ENCODE assay signal across 13 mouse cellular contexts in the genomic region with DNA sequence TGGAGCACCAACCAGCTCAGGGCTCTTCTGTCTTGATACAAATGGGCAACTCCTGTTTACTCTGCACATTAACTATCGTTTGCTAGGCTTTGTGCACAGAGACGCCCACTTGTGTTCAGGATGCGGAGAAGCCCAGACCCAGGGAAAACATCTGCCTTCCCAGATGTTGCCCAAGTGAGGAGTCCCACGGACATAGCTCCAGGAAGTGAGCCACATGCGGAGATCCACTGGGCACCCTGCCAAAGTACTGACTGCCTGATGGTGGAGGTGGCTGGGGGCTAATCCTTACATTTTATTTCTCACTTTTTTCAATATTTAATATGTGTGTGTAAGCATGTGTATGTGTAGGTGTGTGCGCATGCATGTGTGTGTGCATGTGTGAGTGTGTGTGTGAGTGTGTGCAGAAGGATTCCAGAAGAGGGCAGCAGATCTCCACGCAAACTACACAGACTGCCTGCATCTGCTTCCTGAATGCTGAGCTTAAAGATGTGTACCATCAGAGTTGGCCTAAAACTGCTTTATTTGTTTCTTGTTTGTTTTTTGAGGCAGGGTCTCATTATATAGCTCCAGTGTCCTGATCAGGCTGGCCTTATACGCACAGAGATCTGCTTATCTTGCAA. TPM values are rescaled to one million over a fixed set of nuclear protein-coding genes. Genes with fewer than 3 reads are reported as not detected.
DNase-seq lines count a peak whose midpoint lies in the region; ATAC-seq and TF ChIP-seq lines count a peak whose summit lies in the region.
"Had no signal": no experiment of that assay in that cellular context is flagged by ENCODE, and none has a peak within 500 bp of the region (broad histone marks: within the 10 kb centered on the region; RNA-seq: fewer than 3 reads in every experiment).

No protein-coding gene starts in this region.

- peak; percentile 45 for DNase-seq in adrenal gland, postnatal 25 days
- DNase-seq in adrenal gland, adult 2 months, result no peak
- DNase-seq in kidney, postnatal 36 days, result peak; percentile 14 to 57
- no peak for DNase-seq in kidney, adult 9 months
- DNase-seq in A20 (ENCODE audit: low read depth, low spot score), result peak; percentile 63
- DNase-seq in brain, embryonic 14.5 days (ENCODE audit: low read depth), result peak; percentile 12
- no peak for DNase-seq in left cerebral cortex, adult 8-10 months (ENCODE audit: low spot score in 2 of 2)
- DNase-seq: cerebellum, postnatal 25 days; gastrocnemius, postnatal 36 days had no signal

- TF ChIP-seq POLR2A in brain, embryonic 14.5 days (IDR thresholded peaks at IDR 0.05; ENCODE audit: borderline replicate concordance, extremely low read depth, insufficient read depth, insufficient read length, poor library complexity, severe bottlenecking), result no peak

- no peaks in the 10 kb centered on the region for H3K36me3 ChIP-seq in forebrain, embryonic 13.5 days (ENCODE audit: poor library complexity, severe bottlenecking)
- H3K36me3 ChIP-seq: lung, embryonic 15.5 days had no signal

- H3K27ac ChIP-seq in forebrain, embryonic 13.5 days, result no peak overlapping the region
- H3K27ac ChIP-seq: lung, embryonic 15.5 days had no signal

- ATAC-seq in forebrain, embryonic 13.5 days, result no peak
- ATAC-seq: intestine, embryonic 16.5 days had no signal

- H3K4me3 ChIP-seq in forebrain, embryonic 13.5 days, result no peak overlapping the region
- H3K4me3 ChIP-seq: lung, embryonic 15.5 days had no signal

- H3K9me3 ChIP-seq in forebrain, embryonic 13.5 days (replicated peaks), result no peaks in the 10 kb centered on the region; the same call in 1 of the 2 replicates
- H3K9me3 ChIP-seq: lung, embryonic 15.5 days had no signal

- 87% methylated on average over 8 of the region's 8 CpGs for WGBS in forebrain, embryonic 13.5 days

- H3K9ac ChIP-seq in forebrain, embryonic 13.5 days, result no peak overlapping the region
- H3K9ac ChIP-seq: lung, embryonic 15.5 days had no signal

- H3K4me2 ChIP-seq in forebrain, embryonic 13.5 days, result no peak overlapping the region
- H3K4me2 ChIP-seq: lung, embryonic 15.5 days had no signal

- H3K27me3 ChIP-seq in forebrain, embryonic 13.5 days, result no peaks in the 10 kb centered on the region
- H3K27me3 ChIP-seq: lung, embryonic 15.5 days had no signal

- peak; percentile 24; the same call in 1 of the 2 replicates for TF ChIP-seq CTCF in brain, embryonic 14.5 days (IDR thresholded peaks at IDR 0.05; ENCODE audit: borderline replicate concordance, extremely low read depth, insufficient read depth, insufficient read length)

- H3K4me1 ChIP-seq in forebrain, embryonic 13.5 days, result peaks cover 5% of the 10 kb centered on the region; the same call in 1 of the 2 replicates

RNA-seq across cellular contexts. Expression of gene Gm17657, which starts 20.8 kb away (rescaled TPM):
- not detected in 2 replicates for total RNA-seq in adrenal gland, postnatal 25 days (2021)
- total RNA-seq in adrenal gland, adult 2 months (2021), result not detected
- not detected in 2 replicates for polyA plus RNA-seq in adrenal gland, adult 2 months (2012; rRNA removed)
- not detected in 2 replicates for polyA plus RNA-seq in brain, embryonic 14.5 days (2012; rRNA removed)
- not detected for total RNA-seq in left cerebral cortex, adult 8-10 months (2022)
- polyA plus RNA-seq in forebrain, embryonic 13.5 days (2015; fragmentation: Nextera tagmentation; extraction: Ambion mirVana), result not detected in 2 replicates
- total RNA-seq: gastrocnemius, postnatal 36 days; neutrophil, adult 5-6 weeks had no signal
- polyA plus RNA-seq: intestine, embryonic 16.5 days; lung, embryonic 15.5 days had no signal

RNA-seq across cellular contexts. Expression of gene Tbc1d22b, which starts 20.9 kb away (rescaled TPM):
- 28.4 and 30.7 TPM in 2 replicates for total RNA-seq in adrenal gland, postnatal 25 days (2021)
- total RNA-seq in adrenal gland, adult 2 months (2021), result 10 to 100 TPM; 24.2 to 30.5 TPM
- 25.7 and 30.6 TPM in 2 replicates for polyA plus RNA-seq in adrenal gland, adult 2 months (2012; rRNA removed)
- 29.2 and 40.6 TPM in 2 replicates for polyA plus RNA-seq in brain, embryonic 14.5 days (2012; rRNA removed)
- total RNA-seq in left cerebral cortex, adult 8-10 months (2022), result 10 to 100 TPM; 35.6 to 39.5 (median 38.4) TPM
- 17.7 and 20.1 TPM in 2 replicates for polyA plus RNA-seq in forebrain, embryonic 13.5 days (2015; fragmentation: Nextera tagmentation; extraction: Ambion mirVana)

RNA-seq across cellular contexts. Expression of gene Tmem217, which starts 23.5 kb away (rescaled TPM):
- total RNA-seq in adrenal gland, postnatal 25 days (2021), result 0.36 TPM in 1 of 2 replicates, not detected in the other
- total RNA-seq in adrenal gland, adult 2 months (2021), result not detected
- 0.88 and 1.6 TPM in 2 replicates for polyA plus RNA-seq in adrenal gland, adult 2 months (2012; rRNA removed)
- 0.19 and 0.20 TPM in 2 replicates for polyA plus RNA-seq in brain, embryonic 14.5 days (2012; rRNA removed)
- total RNA-seq in left cerebral cortex, adult 8-10 months (2022), result not detected
- 1.2 and 1.3 TPM in 2 replicates for polyA plus RNA-seq in forebrain, embryonic 13.5 days (2015; fragmentation: Nextera tagmentation; extraction: Ambion mirVana)
- total RNA-seq: gastrocnemius, postnatal 36 days; neutrophil, adult 5-6 weeks had no signal

RNA-seq across cellular contexts. Expression of gene Pim1, which starts 38.1 kb away (rescaled TPM):
- 88.8 and 160 TPM in 2 replicates for total RNA-seq in adrenal gland, postnatal 25 days (2021)
- 100 to 1,000 TPM; 120 to 124 TPM for total RNA-seq in adrenal gland, adult 2 months (2021)
- 150 and 153 TPM in 2 replicates for polyA plus RNA-seq in adrenal gland, adult 2 months (2012; rRNA removed)
- polyA plus RNA-seq in brain, embryonic 14.5 days (2012; rRNA removed), result 11.4 and 15.6 TPM in 2 replicates
- 1 to 10 TPM; 4.3 to 6.0 (median 5.1) TPM for total RNA-seq in left cerebral cortex, adult 8-10 months (2022)
- polyA plus RNA-seq in forebrain, embryonic 13.5 days (2015; fragmentation: Nextera tagmentation; extraction: Ambion mirVana), result 21.0 and 22.0 TPM in 2 replicates

Comparison
In these comparisons a context has a peak if more than half of its experiments do, and no peak if none do; other contexts are left out.
1. DNase-seq: peak in adrenal gland, postnatal 25 days (single experiment), kidney, postnatal 36 days (2 of 2), A20 (single experiment) and brain, embryonic 14.5 days (single experiment); none in adrenal gland, adult 2 months (single experiment), kidney, adult 9 months (single experiment) and left cerebral cortex, adult 8-10 months (0 of 2).